Mouse (Mus musculus) brain, embryonic 18.5 days (tissue): Measurements from ENCODE around the gene Slc35e3.
"Not testable (repeated sequence)": the region's sequence is repeated elsewhere in the genome, so short reads cannot be mapped to it uniquely, and the experiment has no call there.

Experiments
- DNase-seq: peaks from one replicate; pipeline ENCODE4 v3.0.0-alpha.2; 2012; ENCODE audit warnings: low read depth, low spot score

The Slc35e3 gene

DNA sequence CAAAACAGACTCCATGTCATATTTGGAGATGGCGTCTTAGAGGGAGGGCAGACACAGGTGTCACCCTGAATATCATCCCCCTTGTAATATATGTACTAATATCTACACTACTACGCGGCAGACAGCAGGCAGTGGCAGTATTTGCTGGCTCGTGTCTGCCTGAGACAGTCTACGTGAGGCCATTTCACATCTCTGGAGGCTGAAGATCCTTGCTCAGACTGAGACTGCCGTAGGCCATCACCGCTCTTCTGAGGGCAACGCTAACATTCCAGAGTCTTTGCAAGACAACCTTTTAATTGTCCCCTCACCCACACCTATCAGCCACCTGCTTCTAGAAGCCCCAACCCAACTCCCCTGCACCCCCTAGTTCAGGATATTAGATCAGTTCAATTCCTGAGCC lies 32.7 kb downstream of the Slc35e3 start:
- no peak for DNase-seq

DNA sequence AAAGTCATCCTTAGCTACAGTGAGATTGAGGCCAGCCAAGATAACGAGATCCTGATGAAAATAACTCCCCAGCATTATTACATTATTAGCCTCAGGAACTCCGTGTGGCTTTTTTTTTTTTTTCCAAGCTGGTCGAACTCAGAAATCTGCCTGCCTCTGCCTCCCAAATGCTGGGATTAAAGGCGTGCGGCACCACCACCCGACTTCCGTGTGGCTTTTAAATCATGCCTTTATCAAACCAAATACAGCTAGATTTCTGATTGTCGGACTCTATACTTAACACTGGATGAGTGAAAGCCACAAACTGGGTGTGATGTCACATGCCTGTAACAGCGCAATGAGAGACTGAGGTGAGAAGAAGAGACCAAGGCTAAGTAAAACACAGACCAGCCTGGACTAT lies 33.3 kb downstream of the Slc35e3 start:
- DNase-seq: no peak

DNA sequence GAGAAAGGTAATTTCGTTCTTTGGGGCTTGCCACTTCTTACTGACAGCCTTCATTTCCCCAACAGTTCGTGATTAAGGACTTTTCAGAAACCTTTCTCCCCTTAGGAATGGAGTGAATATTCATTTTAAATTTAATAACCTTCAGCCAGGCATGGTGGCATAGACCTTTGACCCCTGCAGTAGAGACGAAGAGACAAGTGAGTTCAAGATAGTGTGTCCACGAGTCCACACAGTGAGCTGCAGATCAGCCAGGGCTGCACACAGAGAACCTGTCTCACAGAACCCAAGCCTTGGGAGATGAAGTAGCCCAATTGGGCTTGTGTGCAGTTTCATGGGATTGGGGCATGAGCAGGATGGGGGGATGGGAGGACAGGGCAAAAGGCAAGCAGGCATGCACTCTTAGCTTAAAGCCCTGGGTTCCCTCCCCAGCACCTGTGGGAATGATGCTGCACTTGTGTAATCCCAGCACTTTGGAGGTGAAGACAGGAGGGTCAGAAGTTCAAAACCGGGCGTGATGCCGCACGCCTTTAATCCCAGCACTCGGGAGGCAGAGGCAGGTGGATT lies 33.9 kb downstream of the Slc35e3 start:
- DNase-seq: no peak

DNA sequence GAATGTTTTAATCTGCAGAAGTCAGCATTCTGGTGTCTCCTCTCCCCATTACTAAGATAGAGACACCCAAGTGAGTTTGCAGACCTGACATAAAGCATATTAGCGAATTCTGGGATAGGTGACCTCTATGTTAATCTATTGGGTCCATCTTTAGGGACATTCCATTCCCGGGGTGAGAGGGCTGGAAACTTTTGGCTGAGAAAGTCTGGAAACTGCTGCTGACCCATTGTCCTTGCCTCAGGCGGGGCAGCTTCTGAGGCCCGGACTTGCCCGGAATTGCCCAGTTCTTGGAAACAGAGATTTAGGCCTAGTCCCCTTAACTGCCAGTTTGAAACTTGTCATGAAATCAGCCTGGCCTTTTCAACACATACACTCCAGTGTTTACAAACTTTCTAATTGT lies 34.8 kb downstream of the Slc35e3 start:
- no peak for DNase-seq

DNA sequence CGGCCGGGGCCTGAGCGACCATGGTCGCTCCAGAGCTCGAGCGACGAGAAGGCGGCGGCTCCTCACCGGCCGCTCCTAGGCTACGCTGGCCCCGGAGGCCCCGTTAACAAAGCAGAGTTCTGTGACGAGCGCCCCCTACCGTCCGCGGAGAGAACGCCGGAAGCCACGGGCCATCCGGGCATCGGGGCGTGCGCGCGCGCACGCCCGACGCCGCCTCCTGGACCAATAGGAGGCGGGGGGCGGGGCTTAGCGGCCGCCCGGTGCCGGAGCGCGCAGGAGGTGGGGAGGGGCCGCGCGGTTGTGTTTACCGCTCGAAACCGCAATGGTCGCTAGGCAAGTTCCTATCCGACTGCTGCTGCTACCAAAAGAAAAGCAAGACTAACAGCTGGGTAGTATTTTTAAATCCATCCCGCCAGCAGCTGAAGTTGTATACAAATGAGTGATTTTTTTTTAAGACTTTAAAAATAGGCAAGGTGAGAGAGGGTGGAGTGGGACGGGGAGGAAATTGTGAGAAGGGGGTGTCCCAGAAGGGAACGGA lies 35.5 kb downstream of the Slc35e3 start, which contains the start of gene Mdm2:
Gene Mdm2, minus strand, starts transcription at position 155 of the 538 bp plus-strand sequence.
- peak; percentile 84 for DNase-seq

DNA sequence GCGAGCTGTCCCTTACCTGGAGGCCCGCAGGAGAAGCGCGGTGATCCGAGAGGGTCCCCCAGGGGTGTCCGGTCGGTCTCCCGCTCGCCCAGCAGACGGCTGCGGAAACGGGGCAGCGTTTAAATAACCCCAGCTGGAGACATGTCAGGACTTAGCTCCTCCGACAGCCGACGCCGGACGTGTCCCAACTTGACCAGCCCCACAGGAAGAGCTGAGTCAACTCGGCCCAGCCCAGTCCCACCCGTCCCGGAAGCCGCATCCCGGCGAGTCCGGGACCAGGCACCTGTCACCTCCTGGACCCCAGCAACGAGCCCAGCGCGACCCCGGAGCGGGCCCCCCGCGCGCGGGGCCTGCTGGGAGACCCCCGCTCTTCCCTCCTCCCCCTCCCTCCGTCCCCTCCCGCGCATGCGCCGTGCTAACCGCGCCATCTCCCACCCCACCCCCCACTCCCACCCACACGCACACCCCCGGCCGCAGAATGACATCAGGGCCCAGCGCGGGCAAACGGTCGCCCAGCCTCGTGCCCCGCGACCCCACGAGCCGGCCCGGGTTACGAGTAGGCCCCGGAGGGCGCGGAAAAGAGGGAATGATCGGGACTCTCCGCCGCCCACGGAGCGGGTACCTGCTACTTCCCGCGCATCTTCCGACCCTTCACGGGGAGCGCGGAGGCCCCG lies 36.1 kb downstream of the Slc35e3 start:
- peak; percentile 64 for DNase-seq

DNA sequence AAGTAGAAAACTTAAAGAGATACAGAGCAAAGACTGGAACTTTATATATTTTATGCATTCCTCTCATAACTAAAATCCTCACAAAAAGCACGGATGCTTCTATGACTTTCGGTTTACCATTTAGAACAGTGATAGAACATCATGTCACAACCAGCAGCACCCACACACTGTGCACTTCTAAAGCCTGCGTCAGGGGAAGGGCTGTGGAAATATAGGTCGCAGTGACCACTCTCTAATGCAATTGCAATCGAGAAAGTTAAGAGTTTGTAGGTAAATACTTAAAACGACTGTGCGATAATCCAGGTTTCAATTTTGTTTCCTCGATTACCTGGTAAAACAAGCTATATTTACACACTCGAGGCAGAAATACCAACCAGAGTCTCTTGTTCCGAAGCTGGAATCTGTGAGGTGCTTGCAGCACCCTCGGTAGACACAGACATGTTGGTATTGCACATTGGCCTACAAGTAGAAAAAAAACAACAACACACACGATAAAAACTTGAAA lies 36.8 kb downstream of the Slc35e3 start:
- DNase-seq: no peak

DNA sequence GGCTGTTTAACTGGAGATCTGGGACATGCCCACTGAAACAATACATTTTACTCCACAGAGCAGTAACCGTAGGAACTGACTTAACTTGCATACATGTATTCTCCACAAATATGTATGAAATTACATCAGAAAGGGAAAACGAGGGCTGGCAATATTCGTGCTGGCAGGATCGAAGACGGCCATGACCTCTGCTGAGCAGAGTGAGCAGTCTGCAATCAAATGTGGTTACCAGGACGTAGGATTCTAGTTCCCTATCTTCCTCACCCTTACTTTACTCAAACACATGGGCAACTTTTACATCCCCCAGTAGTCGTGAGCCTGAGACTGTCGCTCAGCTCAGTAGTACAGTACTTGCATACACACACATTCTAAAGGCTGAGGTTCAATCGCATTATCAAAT lies 37.3 kb downstream of the Slc35e3 start:
- no peak for DNase-seq

DNA sequence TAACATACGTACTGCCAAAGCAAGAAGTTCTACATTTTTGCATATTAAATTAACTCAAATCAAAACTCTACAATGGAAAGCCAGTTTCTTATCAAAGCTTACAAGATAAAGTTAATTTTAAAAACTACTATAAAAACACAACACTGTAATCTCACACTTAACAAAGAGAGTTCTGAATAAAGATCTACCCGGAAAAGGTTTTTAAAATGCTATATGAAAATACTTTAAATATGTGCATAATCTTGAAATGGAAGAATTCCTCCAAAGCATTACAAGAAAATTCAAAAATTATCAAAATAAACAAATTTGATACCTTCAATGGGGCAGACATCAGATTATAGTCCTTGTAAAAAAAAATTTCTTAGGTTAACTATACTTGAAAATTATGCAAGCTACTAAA lies 37.8 kb downstream of the Slc35e3 start:
- no peak for DNase-seq

DNA sequence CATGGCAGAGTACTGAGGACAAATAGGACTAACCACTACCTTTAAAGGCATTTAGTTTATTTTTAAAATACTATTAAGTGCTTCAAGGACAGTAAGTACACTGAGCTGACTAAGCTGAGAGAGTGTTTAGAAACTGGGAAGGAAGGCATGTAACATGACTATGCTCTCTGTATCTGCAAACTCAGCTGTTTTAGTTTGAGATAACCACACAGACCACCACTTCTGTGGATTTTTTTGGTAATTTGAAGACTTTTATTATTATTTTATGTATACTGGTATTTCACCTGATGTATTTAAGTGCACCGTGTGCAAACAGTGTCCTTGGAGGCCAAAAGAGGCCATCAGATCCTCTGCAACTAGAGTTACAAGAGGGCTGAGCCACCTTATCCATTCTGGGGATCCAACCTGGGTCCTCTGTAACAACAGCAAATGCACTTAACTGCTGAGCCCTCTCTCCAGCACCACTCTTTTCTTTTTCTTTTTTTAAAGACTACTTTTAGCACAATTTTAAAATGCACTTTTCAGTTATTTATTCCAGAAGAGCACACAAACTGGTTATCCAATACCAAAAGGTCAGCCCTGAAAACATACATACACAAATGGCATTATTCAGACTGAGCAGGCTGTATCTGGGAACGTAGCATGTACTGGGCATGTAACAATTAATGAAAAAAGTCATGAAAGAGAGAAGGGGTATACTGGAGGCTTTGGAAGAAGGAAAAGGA lies 38.9 kb downstream of the Slc35e3 start:
- DNase-seq: no peak

DNA sequence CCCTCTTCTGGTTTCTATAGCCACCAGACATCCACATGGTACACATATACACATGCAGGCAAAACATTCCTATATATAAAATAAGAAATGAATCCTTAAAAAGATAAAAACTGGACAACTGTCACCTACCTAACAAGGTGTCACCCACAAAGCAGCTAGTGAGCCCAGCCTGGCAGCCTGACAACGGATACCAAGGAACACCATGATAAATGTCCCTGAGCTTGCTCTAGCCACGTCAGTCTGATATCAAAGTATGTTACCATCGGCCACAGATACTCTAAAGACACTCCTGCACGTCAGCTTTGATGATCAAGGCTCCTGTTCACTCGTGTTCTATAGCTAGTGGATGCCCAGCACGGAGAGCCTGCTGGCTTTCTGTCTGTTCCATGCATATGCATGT lies 39.7 kb downstream of the Slc35e3 start:
- DNase-seq: no peak

DNA sequence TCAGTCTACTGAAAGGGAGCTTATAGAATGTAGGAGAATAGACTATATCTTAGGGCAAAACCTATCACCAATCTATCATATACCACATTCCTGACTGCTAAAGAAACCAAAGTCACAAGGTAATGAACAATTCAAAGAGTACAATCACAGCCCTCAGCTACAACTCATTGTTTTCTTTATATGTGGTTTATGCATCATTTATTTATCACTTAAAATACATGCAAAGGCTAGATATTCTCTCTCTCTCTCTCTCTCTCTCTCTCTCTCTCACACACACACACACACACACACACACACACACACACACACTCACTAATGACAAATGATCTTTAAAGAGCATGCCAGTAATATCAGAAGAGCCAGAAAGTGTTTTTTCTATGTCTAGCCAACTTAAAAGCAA lies 40.4 kb downstream of the Slc35e3 start:
- DNase-seq: no peak

DNA sequence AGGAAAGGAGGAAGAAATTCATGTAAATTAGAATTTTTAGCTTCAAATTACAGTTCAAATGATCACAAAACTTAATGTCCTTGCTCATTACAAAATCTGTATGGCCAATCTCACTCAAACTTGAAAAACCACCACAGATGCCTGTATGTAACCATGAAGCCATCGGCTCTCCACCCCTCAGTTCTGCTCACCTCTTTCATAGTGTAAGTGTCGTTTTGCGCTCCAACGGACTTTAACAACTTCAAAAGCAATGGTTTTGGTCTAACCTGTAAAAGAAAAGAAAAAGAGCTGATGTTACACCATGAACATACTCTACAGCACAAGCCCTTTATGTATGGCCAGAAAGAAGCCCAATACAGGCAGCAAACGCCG lies 41.2 kb downstream of the Slc35e3 start:
- no peak for DNase-seq

DNA sequence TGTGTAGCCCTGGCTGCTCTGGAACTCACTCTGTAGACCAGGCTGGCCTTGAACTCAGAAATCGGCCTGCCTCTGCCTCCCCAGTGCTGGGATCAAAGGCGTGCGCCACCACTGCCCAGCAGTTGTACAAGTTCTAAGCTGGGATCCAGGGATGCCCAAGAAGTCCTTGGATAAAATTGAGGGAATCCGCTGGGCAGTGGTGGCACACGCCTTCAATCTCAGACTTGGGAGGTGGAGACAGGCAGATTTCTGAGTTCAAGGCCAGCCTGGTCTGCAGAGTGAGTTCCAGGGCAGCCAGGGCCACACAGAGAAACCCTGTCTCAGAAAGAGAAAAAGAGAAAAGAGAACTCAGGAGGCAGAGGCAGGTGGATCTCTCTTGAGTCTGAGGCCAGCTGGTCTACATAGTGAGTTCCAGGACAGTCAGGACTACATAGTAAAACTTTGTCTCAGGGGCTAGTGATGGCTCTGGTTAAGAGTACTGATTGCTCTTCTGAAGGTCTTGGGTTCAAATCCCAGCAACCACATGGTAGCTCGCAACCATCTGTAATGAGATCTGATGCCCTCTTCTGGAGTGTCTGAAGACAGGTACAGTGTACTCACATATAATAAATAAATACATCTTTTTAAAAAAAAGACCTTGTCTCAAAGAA lies 41.7 kb downstream of the Slc35e3 start:
- DNase-seq: not testable (repeated sequence)

DNA sequence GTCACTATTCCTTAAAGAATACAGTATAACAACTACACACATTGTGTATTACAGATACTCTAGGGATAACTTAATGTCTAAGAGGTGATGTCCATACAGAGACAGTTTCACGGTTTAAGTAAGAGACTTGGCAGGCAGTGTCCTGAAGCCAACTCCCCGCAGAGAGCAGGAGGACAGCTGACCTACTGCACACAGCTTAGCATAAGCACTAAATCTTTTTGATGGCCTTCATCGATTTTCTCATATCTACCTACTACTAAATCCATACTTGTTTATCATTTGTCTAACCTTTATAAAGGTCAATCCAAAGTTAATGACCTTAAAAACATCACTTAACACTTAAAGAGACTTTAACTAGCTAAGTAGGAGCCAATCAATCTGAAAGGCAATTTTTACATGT lies 42.7 kb downstream of the Slc35e3 start:
- DNase-seq: no peak

DNA sequence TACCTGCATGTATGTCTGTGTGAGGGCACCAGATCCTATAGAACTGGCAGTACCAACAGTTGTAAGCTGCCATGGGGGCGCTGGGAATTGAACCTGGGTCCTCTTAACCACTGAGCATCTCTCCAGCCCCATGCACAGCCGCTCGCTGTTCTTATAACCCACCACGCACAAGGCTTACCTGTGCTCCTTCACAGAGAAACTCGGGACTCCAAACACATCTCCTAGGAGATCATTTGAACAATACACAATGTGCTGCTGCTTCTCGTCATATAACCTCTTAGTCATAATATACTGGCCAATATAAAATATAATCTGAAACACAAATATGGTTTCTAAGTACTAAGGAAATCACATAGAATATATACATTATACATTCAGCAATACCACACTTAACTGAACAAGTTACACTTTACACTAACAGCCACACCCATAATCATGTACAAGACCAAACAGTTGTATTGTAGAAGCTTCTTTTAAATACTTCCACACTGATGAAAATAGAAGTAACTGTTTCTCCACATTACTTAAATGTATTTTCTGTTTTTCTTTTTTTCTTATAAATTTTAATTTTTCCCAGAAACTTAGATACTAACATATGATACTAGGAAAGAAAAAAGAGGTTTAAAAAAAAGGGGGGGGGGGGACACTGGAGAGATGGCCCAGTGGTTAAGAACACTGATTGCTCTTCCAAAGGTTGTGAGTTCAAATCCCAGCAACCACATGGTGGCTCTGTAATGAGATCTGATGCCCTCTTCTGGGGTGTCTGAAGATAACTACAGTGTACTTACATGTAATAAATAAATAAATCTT lies 43.9 kb downstream of the Slc35e3 start:
- DNase-seq: no peak

DNA sequence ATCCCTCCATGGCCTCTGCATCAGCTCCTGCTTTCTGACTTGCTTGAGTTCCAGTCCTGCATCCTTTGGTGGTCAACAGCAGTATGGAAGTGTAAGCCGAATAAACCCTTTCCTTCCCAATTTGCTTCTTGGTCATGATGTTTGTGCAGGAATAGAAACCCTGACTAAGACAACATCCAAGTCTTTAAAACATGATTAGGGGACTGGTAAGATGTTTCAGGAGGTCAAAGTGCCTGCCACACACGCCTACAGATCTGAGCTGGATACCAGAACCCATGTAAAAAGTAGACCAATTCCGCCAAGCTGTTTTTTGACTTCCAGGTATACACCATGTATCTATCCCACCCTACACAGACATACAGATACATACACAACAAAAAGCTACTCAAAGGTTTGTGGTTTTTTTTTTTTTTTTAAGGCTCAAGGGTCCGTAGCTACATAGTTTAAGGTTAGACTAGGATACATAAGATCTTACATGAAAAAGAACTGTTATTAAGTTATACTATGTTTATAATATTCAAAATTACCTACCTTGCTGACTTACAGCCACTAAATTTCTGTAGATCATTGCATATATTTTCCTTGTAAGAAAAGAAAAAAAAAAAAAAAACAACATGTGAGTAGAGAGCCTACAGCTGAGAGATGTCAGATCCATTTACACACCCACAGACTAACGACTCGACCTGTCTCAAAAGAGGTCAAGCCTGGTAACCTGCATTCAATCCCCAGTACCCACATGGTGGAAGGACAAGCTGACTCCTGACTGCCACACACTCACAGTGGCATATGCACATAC lies 44.9 kb downstream of the Slc35e3 start:
- no peak for DNase-seq

DNA sequence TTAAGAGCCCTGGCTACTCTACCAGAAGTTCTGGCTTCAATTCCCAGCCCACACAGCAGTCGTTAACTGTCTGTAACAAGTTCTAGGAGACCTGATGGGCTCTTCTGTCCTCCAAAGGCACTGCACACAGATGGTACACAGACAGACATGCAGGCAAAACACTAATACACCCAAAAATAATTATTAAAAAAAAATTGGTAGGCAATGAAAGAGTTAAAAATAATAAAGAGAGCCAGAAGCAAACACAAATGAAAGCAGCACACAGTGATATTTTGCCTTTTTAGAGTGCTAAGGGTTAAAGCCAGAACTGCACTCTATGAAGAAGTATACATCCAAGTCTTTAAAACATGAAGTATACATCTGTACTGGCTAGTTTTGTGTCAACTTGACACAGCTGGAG lies 45.7 kb downstream of the Slc35e3 start:
- no peak for DNase-seq

DNA sequence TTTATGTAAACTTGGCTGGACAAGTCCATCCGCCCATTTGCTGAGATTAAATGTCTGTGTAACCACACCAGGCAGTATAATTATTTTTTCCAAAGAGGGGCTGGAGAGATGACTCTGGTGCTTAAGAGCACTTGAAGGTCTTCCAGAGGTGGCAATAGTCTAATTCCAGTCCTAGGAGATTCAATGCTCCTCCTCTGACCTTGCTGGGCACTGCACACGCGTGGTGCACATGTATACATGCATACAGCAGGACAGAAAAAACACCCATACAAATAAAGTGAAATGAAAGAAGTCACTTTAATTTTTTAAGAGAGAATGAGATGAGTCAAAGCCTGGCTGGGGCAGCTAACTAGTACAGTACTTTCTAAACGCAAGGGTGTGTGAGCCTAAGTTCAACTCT lies 46.3 kb downstream of the Slc35e3 start:
- DNase-seq: no peak

DNA sequence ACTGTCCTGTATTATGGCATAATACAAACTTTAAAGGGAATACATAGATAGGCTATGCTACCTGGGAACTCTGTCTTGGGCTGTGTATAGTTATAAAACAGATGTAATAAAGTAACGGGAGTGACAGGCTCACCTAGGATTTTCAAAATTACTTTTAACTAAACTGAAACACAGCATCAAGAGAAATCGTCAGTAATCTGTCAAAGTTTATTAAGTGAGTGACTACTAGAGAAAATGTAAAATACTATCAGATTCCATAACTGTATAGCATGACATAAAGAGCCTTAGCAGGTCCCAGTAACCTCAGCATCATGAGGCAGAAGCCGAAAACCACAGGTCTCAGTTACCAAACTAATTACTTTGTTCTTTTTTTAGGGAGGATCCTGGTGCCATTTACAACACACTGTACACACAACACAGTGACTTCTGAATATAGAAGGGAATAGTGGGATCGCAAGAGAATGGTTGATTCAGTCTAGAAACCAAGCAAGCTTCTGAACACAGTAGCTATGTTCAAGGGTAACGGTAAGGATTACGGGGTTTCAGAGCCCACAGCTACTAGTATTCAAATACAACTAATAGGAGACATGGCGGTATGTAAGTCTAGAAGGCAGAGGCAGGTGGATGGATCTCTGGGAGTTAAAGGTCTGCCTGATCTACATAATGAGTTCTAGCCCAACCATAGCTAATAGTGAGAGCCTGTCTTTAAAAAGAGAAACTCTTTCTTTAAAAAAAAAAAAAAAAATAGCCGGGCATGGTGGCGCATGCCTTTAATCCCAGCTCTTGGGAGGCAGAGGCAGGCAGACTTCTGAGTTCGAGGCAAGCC lies 47.6 kb downstream of the Slc35e3 start:
- no peak for DNase-seq
